Mouse (Mus musculus) liver, adult 2 months (tissue): ENCODE data around the gene Dlk2. TPM values are rescaled to one million over a fixed set of nuclear protein-coding genes. Genes with fewer than 3 reads are reported as not detected.

Experiments
- DNase-seq: peaks from one replicate; pipeline ENCODE4 v3.0.0-alpha.2; 2011; ENCODE audit warnings: low read depth, low spot score; ENCODE audit errors: extremely low read depth
- H3K27ac ChIP-seq: fragments of 200-500 bp; replicated peaks from 2 replicates; pipeline ENCODE4 v1.5.1; 2012; ENCODE audit warnings: low read depth, mild to moderate bottlenecking, control low read depth, inconsistent platforms, low read length; ENCODE audit not compliant: insufficient read depth
- H3K27me3 ChIP-seq: fragments of 200-500 bp; 2 replicates; pipeline ENCODE4 v1.6.1; 2012; ENCODE audit warnings: mild to moderate bottlenecking, moderate library complexity, low read length, inconsistent platforms; ENCODE audit not compliant: control insufficient read depth, insufficient read depth
- H3K36me3 ChIP-seq: fragments of 200-500 bp; 2 replicates; pipeline ENCODE4 v1.6.1; 2012; ENCODE audit warnings: low read length, inconsistent platforms; ENCODE audit not compliant: control insufficient read depth, insufficient read depth
- H3K4me1 ChIP-seq: fragments of 200-500 bp; 2 replicates; pipeline ENCODE4 v1.6.1; 2011; ENCODE audit warnings: low read length; ENCODE audit not compliant: control insufficient read depth, insufficient read depth
- H3K4me3 ChIP-seq: fragments of 200-500 bp; 2 replicates; pipeline ENCODE4 v1.5.1; 2011; ENCODE audit warnings: low read depth, mild to moderate bottlenecking, control low read depth, low read length, moderate library complexity; ENCODE audit not compliant: insufficient read depth
- H3K79me2 ChIP-seq: fragments of 200-500 bp; 2 replicates; pipeline ENCODE4 v1.6.1; 2012; ENCODE audit warnings: inconsistent platforms, mild to moderate bottlenecking, low read length, moderate library complexity; ENCODE audit not compliant: control insufficient read depth, insufficient read depth
- H3K9ac ChIP-seq: fragments of 200-500 bp; 2 replicates; pipeline ENCODE4 v1.6.1; 2012; ENCODE audit warnings: low read depth, mild to moderate bottlenecking, control low read depth, inconsistent platforms, low read length
- CTCF ChIP-seq: fragments of 200-500 bp; IDR thresholded peaks from 2 replicates; pipeline ENCODE4 v1.5.1; 2011; ENCODE audit warnings: low read depth, low read length, control low read depth
- POLR2A ChIP-seq: fragments of 200-500 bp; IDR thresholded peaks from 2 replicates; pipeline ENCODE4 v1.6.1; 2011; ENCODE audit warnings: low read length, control low read depth; ENCODE audit not compliant: insufficient read depth; ENCODE audit errors: extremely low read depth
- WGBS: fragments of 180-500 bp; shearing (Covaris S2); methylation state at CpG from one replicate; pipeline ENCODE4 v1.1.7; 2018; 5-methylcytosine and 5-hydroxymethylcytosine counted together
- polyA plus RNA-seq: library from polyadenylated mRNA; depleted of rRNA; stranded (reverse); fragments of >200 nt; gene quantifications from 2 replicates; pipeline ENCODE4 v1.2.3, GENCODE M21; 2012; rRNA removed
- total RNA-seq: library from RNA; depleted of rRNA; stranded (reverse); fragments of >200 nt; gene quantifications from 2 replicates; pipeline ENCODE4 v1.2.3, GENCODE M21; 2014; rRNA removed

Dlk2 gene
- total and polyA plus RNA-seq, 2 experiments = not detected

DNA sequence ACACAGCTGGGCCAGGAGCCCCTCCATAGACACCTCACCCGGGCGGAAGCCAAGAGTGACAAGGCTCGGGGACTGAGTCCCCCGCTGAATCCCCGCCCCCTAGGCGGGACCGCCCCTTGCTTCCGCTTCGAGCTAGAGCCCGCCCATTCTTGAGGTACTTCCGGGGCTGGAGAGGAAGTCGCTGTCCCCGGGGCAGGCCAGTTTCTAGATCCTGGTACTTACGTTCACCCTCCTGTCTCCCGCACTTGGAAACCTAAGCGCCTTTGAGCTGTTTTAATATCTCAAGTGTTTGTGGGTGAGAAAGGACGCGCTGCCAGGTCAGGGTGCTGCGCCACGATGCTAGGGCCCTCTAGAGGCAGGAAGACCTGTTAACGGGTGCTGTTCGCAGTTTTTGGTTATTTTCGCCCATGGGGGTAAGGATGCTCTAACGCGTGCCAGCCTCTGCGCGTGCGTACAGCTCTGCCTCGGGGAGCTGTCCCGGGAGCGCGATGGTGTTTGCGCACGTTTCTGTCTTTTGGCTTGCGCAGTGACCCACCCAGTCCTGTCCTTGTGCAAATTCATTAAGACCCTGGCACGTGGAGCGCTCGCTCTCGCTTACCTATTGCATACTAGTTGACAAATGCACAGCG is 30.8 kb downstream of the Dlk2 start, which contains the start of gene Abcc10:
TSS of gene Abcc10 (minus strand) at position 447 of the 629 bp plus-strand sequence.
- under 1% methylated on average over 40 of the region's 40 CpGs for WGBS
- DNase-seq = peak; percentile 88
- TF ChIP-seq POLR2A (peak; percentile 87), CTCF (no peak; the same call in 1 of the 2 replicates)

DNA sequence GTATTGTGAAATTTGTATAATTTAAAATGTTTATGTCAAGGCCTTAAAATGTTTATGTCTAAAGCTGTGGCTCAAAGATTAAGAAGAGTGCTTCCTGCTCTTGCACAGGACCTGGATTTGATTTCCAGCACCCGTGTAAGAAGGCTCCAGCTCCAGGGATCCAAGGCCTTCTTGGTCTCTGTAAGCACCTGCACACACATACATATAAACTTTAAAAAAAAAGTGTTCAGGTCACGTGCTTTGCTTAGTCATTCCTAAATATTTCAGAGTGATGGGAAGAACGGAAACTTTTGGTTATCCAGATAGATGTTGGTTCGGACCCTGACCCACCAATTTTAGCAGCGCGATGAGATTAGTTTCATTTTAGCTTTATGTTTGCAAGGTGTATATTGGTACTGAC is 31.5 kb downstream of the Dlk2 start:
- Histone ChIP-seq H3K4me3 (no peak overlapping the region), H3K36me3 (no peaks in the 10 kb centered on the region), H3K27ac (no peak overlapping the region), H3K27me3 (no peaks in the 10 kb centered on the region), H3K9ac (no peak overlapping the region), H3K4me1 (peaks cover 3% of the 10 kb centered on the region; the same call in 1 of the 2 replicates), H3K79me2 (no peaks in the 10 kb centered on the region; the same call in 1 of the 2 replicates)
- TF ChIP-seq CTCF = no peak
- no peak for TF ChIP-seq POLR2A
- DNase-seq = no peak
- WGBS = 74% methylated on average over 6 of the region's 6 CpGs

More for the DNA sequence above, 30.8 kb downstream of the Dlk2 start, which contains the start of gene Abcc10:
- no peaks in the 10 kb centered on the region for H3K27me3 ChIP-seq
- peaks cover 3% of the 10 kb centered on the region; the same call in 1 of the 2 replicates for H3K4me1 ChIP-seq
- H3K79me2 ChIP-seq = no peaks in the 10 kb centered on the region; the same call in 1 of the 2 replicates
- peak within 1 kb of the TSS; percentile 79 for H3K27ac ChIP-seq
- H3K4me3 ChIP-seq = peak within 1 kb of the TSS; percentile 75
- peak within 1 kb of the TSS; percentile 89 for H3K9ac ChIP-seq
- no peaks in the 10 kb centered on the region for H3K36me3 ChIP-seq

DNA sequence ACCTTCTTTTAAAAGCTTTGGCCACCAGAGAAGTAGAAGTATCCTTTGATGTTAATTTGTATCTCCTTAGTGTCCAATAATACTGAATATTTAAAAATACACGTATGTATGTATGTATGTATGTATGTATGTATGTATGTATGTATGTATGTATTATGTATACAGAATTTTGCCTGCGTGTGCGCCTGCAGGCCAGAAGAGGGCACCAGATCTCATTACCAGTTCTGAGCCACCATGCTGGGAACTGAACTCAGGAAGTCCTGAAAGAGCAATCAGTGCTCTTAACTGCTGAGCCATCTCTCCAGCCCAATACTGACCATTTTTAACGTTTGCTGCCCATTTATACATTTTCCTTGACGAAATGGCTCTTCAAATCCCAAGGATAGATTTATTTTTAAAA is 39.3 kb downstream of the Dlk2 start:
- WGBS = 36% methylated on average over 5 of the region's 5 CpGs
- H3K79me2 ChIP-seq = no peaks in the 10 kb centered on the region
- H3K27me3 ChIP-seq = no peaks in the 10 kb centered on the region
- DNase-seq = peak; percentile 12
- no peak overlapping the region for H3K27ac ChIP-seq
- no peaks in the 10 kb centered on the region for H3K4me1 ChIP-seq
- TF ChIP-seq POLR2A (no peak), CTCF (peak; percentile 71)
- no peaks in the 10 kb centered on the region for H3K36me3 ChIP-seq
- H3K9ac ChIP-seq = no peak overlapping the region
- no peak overlapping the region for H3K4me3 ChIP-seq

DNA sequence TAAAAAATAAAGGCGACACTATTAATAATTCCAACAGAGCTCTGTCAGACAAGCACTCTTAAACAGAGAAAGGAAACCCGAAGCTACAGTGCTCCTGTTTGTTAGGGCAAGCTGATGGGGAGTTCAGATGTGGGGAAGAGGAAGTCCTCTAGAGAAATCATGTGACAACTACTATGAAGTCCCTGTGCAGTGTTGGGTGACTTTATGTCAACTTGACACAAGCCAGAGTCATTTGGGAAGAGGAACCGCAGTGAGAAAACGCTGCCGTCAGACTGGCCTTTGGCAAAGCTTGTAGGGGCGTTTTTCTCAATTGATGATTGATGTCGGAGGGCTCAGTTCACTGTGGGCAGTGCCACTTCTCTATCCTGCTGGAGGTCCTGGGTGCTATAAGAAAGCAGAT is 44.0 kb downstream of the Dlk2 start:
- H3K27ac ChIP-seq = 0 out of 2 replicates have a peak overlapping the region, but pooled peaks have one; percentile 22
- DNase-seq = peak; percentile 51
- 76% methylated on average over 7 of the region's 7 CpGs for WGBS

DNA sequence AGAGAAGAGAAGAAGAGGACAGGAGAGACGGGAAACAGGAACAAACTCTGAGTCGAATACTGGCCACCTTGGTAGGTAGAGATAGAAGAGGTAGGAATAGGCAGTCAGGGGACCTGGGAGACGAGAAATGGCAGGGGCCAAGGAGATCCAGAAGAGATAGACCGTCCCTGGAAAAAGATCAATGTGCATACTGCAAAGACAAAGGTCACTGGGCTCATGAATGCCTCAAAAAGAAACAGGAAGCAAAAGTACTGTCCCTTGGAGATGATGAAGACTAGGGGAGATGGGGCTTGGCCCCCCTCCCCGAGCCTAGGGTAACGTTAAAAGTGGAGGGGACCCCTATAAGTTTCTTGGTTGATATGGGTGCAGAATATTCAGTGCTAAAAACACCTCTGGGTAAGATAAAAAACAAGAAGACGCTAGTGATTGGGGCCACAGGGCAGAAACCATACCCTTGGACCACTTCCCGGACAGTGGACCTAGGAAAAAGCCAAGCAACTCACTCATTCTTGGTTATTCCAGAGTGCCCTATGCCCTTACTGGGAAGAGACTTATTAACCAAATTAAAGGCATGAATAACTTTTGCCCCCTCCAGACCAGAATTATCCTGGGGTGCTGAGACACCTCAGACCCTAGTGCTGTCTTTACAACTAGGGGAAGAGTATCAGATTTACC is 53.9 kb downstream of the Dlk2 start:
- Histone ChIP-seq H3K27me3 (no peaks in the 10 kb centered on the region), H3K9ac (no peak overlapping the region), H3K79me2 (no peaks in the 10 kb centered on the region), H3K27ac (no peak overlapping the region), H3K4me3 (no peak overlapping the region), H3K4me1 (no peaks in the 10 kb centered on the region), H3K36me3 (no peaks in the 10 kb centered on the region)
- 83% methylated on average over 8 of the region's 8 CpGs for WGBS
- DNase-seq = no peak
- TF ChIP-seq POLR2A (no peak), CTCF (no peak)

More for the DNA sequence above, 44.0 kb downstream of the Dlk2 start:
- Histone ChIP-seq H3K79me2 (no peaks in the 10 kb centered on the region), H3K9ac (no peak overlapping the region), H3K4me1 (no peaks in the 10 kb centered on the region), H3K4me3 (no peak overlapping the region), H3K27me3 (no peaks in the 10 kb centered on the region), H3K36me3 (no peaks in the 10 kb centered on the region)
- TF ChIP-seq CTCF (no peak), POLR2A (no peak)

Other genes starting within 250 kb of the Dlk2 start
- 33.3 and 38.3 TPM in 2 replicates for gene Mrps18a, start 186.4 kb upstream of the Dlk2 start, total RNA-seq
- gene Mrps18a, start 186.4 kb upstream of the Dlk2 start, polyA plus RNA-seq = 44.6 and 54.8 TPM in 2 replicates
- 0.83 and 1.3 TPM in 2 replicates for gene Rsph9, start 153.2 kb upstream of the Dlk2 start, total RNA-seq
- 0.85 and 0.93 TPM in 2 replicates for gene Rsph9, start 153.2 kb upstream of the Dlk2 start, polyA plus RNA-seq
- gene Mad2l1bp, start 143.9 kb upstream of the Dlk2 start, total RNA-seq = 3.7 and 5.5 TPM in 2 replicates
- 9.9 and 12.9 TPM in 2 replicates for gene Mad2l1bp, start 143.9 kb upstream of the Dlk2 start, polyA plus RNA-seq
- 25.3 and 26.4 TPM in 2 replicates for gene Gtpbp2, start 136.4 kb upstream of the Dlk2 start, total RNA-seq
- 35.8 and 63.0 TPM in 2 replicates for gene Gtpbp2, start 136.4 kb upstream of the Dlk2 start, polyA plus RNA-seq
- gene Polh, start 94.8 kb upstream of the Dlk2 start, total RNA-seq = 4.3 and 5.3 TPM in 2 replicates
- 2.1 and 2.4 TPM in 2 replicates for gene Polh, start 94.8 kb upstream of the Dlk2 start, polyA plus RNA-seq
- 9.9 and 11.3 TPM in 2 replicates for gene Xpo5, start 94.6 kb upstream of the Dlk2 start, total RNA-seq
- 7.4 and 10.8 TPM in 2 replicates for gene Xpo5, start 94.6 kb upstream of the Dlk2 start, polyA plus RNA-seq
- gene Polr1c, start 49.4 kb upstream of the Dlk2 start, total RNA-seq = 31.6 and 34.4 TPM in 2 replicates
- 25.2 and 25.3 TPM in 2 replicates for gene Polr1c, start 49.4 kb upstream of the Dlk2 start, polyA plus RNA-seq
- gene Yipf3, start 49.3 kb upstream of the Dlk2 start, total RNA-seq = 24.6 and 25.5 TPM in 2 replicates
- gene Yipf3, start 49.3 kb upstream of the Dlk2 start, polyA plus RNA-seq = 229 and 271 TPM in 2 replicates
- not detected in 2 replicates for gene Lrrc73, start 43.9 kb upstream of the Dlk2 start, total RNA-seq
- gene Lrrc73, start 43.9 kb upstream of the Dlk2 start, polyA plus RNA-seq = 0.09 and 0.16 TPM in 2 replicates
- 2.5 and 3.7 TPM in 2 replicates for gene Tjap1, start 14.4 kb upstream of the Dlk2 start, total RNA-seq
- gene Tjap1, start 14.4 kb upstream of the Dlk2 start, polyA plus RNA-seq = 8.2 and 13.2 TPM in 2 replicates
- gene Abcc10, start 30.9 kb downstream of the Dlk2 start, total RNA-seq = 2.1 and 3.6 TPM in 2 replicates
- 10.3 and 17.3 TPM in 2 replicates for gene Abcc10, start 30.9 kb downstream of the Dlk2 start, polyA plus RNA-seq
- 6.0 and 6.9 TPM in 2 replicates for gene Zfp318, start 86.3 kb downstream of the Dlk2 start, total RNA-seq
- 6.0 and 8.3 TPM in 2 replicates for gene Zfp318, start 86.3 kb downstream of the Dlk2 start, polyA plus RNA-seq
- gene Crip3, start 131.5 kb downstream of the Dlk2 start, total RNA-seq = not detected in 2 replicates
- 0.70 and 1.4 TPM in 2 replicates for gene Crip3, start 131.5 kb downstream of the Dlk2 start, polyA plus RNA-seq
- 10.3 and 27.9 TPM in 2 replicates for gene Slc22a7, start 141.0 kb downstream of the Dlk2 start, total RNA-seq
- gene Slc22a7, start 141.0 kb downstream of the Dlk2 start, polyA plus RNA-seq = 46.8 and 47.9 TPM in 2 replicates
- 0.07 and 0.18 TPM in 2 replicates for gene Ttbk1, start 190.3 kb downstream of the Dlk2 start, total RNA-seq
- 0.15 and 0.22 TPM in 2 replicates for gene Ttbk1, start 190.3 kb downstream of the Dlk2 start, polyA plus RNA-seq
- 6.6 and 9.0 TPM in 2 replicates for gene Dnph1, start 199.3 kb downstream of the Dlk2 start, total RNA-seq
- 13.1 and 13.3 TPM in 2 replicates for gene Dnph1, start 199.3 kb downstream of the Dlk2 start, polyA plus RNA-seq
- 4.1 and 5.1 TPM in 2 replicates for gene Cul9, start 249.0 kb downstream of the Dlk2 start, total RNA-seq
- 5.7 and 10.1 TPM in 2 replicates for gene Cul9, start 249.0 kb downstream of the Dlk2 start, polyA plus RNA-seq